Mouse (Mus musculus) heart, postnatal 0 days (tissue): ENCODE measurements around the gene Nsl1.

Experiments
- CTCF ChIP-seq: IDR thresholded peaks from 2 replicates; pipeline ENCODE4 v1.5.1; 2016; ENCODE audit warnings: antibody characterized with exemption, control low read depth, low read depth
- EP300 ChIP-seq: IDR thresholded peaks from 2 replicates; pipeline ENCODE4 v1.6.1; 2016; ENCODE audit warnings: antibody characterized with exemption, low read depth

DNA sequence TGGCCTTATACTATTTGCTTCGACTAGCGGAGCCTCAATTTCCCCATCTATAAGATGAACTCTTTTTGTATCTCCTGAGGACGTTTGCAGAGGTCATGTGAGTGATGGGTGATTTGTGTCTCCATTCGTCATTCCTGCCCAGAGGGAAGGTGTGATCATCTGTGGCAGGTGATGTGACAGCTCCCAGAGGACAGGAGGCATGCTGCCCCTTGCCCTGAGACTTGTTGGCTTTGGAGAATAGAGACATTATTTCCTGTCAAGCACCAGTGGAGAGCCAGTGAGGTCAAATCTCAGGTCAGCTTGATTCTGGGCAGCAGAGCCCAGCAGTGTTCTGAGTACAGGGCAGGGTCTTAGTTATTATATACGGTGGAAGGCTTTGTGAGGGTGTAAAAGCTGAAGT lies 36.3 kb downstream of the Nsl1 start:
- TF ChIP-seq EP300 (no peak), CTCF (no peak)
